Mouse (Mus musculus) C2C12 (cell line): ENCODE data around the gene Pcnx. TPM values are rescaled to one million over a fixed set of nuclear protein-coding genes. Genes with fewer than 3 reads are reported as not detected.

Experiments used
- H3K27me3 ChIP-seq: one replicate; pipeline ENCODE4 v1.6.1; 2011; ENCODE audit not compliant: control insufficient read depth, insufficient read depth, insufficient read length
- H3K36me3 ChIP-seq: one replicate; pipeline ENCODE4 v1.6.1; 2011; ENCODE audit not compliant: control insufficient read depth, insufficient read depth
- H3K4me3 ChIP-seq: one replicate; pipeline ENCODE4 v1.5.1; 2011; ENCODE audit warnings: mild to moderate bottlenecking, control low read depth; ENCODE audit not compliant: poor library complexity, insufficient read depth, severe bottlenecking
- H3K79me2 ChIP-seq: one replicate; pipeline ENCODE4 v1.6.1; 2011; ENCODE audit not compliant: control insufficient read depth, insufficient read depth
- H3K79me3 ChIP-seq: one replicate; pipeline ENCODE4 v1.6.1; 2011; ENCODE audit warnings: low read depth, control low read depth
- H3ac ChIP-seq: one replicate; pipeline ENCODE3; 2011; ENCODE audit warnings: low read depth; ENCODE audit not compliant: control insufficient read depth, insufficient read length
- CEBPB ChIP-seq: IDR thresholded peaks from one replicate; pipeline ENCODE4 v1.6.1; 2011; ENCODE audit warnings: low read depth, mild to moderate bottlenecking, control low read depth, moderate library complexity
- CTCF ChIP-seq: IDR thresholded peaks from one replicate; pipeline ENCODE4 v1.5.1; 2011; ENCODE audit not compliant: control insufficient read depth, insufficient read depth, insufficient read length
- FOSL1 ChIP-seq: IDR thresholded peaks from one replicate; pipeline ENCODE4 v1.8.0; 2011; ENCODE audit warnings: mild to moderate bottlenecking, low read length; ENCODE audit not compliant: poor library complexity, insufficient read depth, severe bottlenecking
- MAX ChIP-seq: IDR thresholded peaks from one replicate; pipeline ENCODE4 v1.6.1; 2011; ENCODE audit warnings: mild to moderate bottlenecking, control low read depth
- MYOD1 ChIP-seq: IDR thresholded peaks from one replicate; pipeline ENCODE4 v1.6.1; 2011; ENCODE audit warnings: low read depth; ENCODE audit not compliant: control insufficient read depth, insufficient read length
- MYOG ChIP-seq: IDR thresholded peaks from one replicate; pipeline ENCODE4 v1.6.1; 2011; ENCODE audit not compliant: control insufficient read depth, insufficient read length; ENCODE audit errors: extremely low read depth
- USF1 ChIP-seq: IDR thresholded peaks from one replicate; pipeline ENCODE4 v1.6.1; 2011; ENCODE audit warnings: low read depth, mild to moderate bottlenecking, control low read depth, moderate library complexity
- polyA plus RNA-seq: library from polyadenylated mRNA; unstranded; fragments of >200 nt; fragmentation: generic; extraction: Trizol; gene quantifications from one replicate; pipeline ENCODE4 v1.2.1, GENCODE M21; 2012; ENCODE audit warnings: missing spikeins

The Pcnx gene
- polyA plus RNA-seq, 1 experiment, result 9.1 TPM

GRCm38 (mm10) chr12:81958351-81958750 is 98.5 kb downstream of the Pcnx start:
- no peaks in the 10 kb centered on the region for H3K27me3 ChIP-seq
- no peak overlapping the region for H3K4me3 ChIP-seq
- H3ac ChIP-seq, result no peak overlapping the region
- H3K36me3 ChIP-seq, result no peaks in the 10 kb centered on the region
- no peak for TF ChIP-seq CEBPB
- no peak for TF ChIP-seq USF1
- TF ChIP-seq FOSL1, result no peak
- TF ChIP-seq MYOD1, result no peak
- no peak for TF ChIP-seq CTCF
- no peak for TF ChIP-seq MYOG
- no peak for TF ChIP-seq MAX
- H3K79me3 ChIP-seq, result no peaks in the 10 kb centered on the region
- no peaks in the 10 kb centered on the region for H3K79me2 ChIP-seq

GRCm38 (mm10) chr12:81965416-81965815 is 105.6 kb downstream of the Pcnx start:
- TF ChIP-seq MAX (no peak), MYOG (no peak), FOSL1 (no peak), CEBPB (no peak)
- Histone ChIP-seq H3K79me2 (no peaks in the 10 kb centered on the region), H3K27me3 (no peaks in the 10 kb centered on the region), H3K79me3 (no peaks in the 10 kb centered on the region), H3K36me3 (no peaks in the 10 kb centered on the region), H3ac (no peak overlapping the region), H3K4me3 (no peak overlapping the region)

- no peaks in the 10 kb centered on the region for H3K36me3 ChIP-seq
- no peaks in the 10 kb centered on the region for H3K79me3 ChIP-seq
- H3K27me3 ChIP-seq, result no peaks in the 10 kb centered on the region
- no peaks in the 10 kb centered on the region for H3K79me2 ChIP-seq
- no peak overlapping the region for H3K4me3 ChIP-seq
- TF ChIP-seq MYOD1, result peak; percentile 23
- no peak for TF ChIP-seq CTCF
- no peak overlapping the region for H3ac ChIP-seq
These were observed 111.4 kb downstream of the Pcnx start for GRCm38 (mm10) chr12:81971042-81971883.

GRCm38 (mm10) chr12:81971884-81972362 is 112.1 kb downstream of the Pcnx start:
- no peak for TF ChIP-seq USF1
- TF ChIP-seq CTCF, result no peak
- no peak for TF ChIP-seq MAX
- TF ChIP-seq FOSL1, result no peak
- TF ChIP-seq MYOD1, result no peak
- Histone ChIP-seq H3ac (no peak overlapping the region), H3K79me3 (no peaks in the 10 kb centered on the region), H3K27me3 (no peaks in the 10 kb centered on the region), H3K4me3 (no peak overlapping the region), H3K36me3 (no peaks in the 10 kb centered on the region), H3K79me2 (no peaks in the 10 kb centered on the region)

GRCm38 (mm10) chr12:81974806-81975205 is 115.0 kb downstream of the Pcnx start:
- TF ChIP-seq MYOD1 (no peak), CTCF (no peak), MYOG (no peak), FOSL1 (no peak), USF1 (no peak), MAX (no peak), CEBPB (no peak)
- H3K36me3 ChIP-seq, result no peaks in the 10 kb centered on the region
- H3ac ChIP-seq, result no peak overlapping the region
- no peaks in the 10 kb centered on the region for H3K79me2 ChIP-seq
- no peaks in the 10 kb centered on the region for H3K27me3 ChIP-seq
- no peak overlapping the region for H3K4me3 ChIP-seq
- no peaks in the 10 kb centered on the region for H3K79me3 ChIP-seq

GRCm38 (mm10) chr12:81977346-81977745 is 117.5 kb downstream of the Pcnx start:
- H3K79me2 ChIP-seq, result no peaks in the 10 kb centered on the region
- H3ac ChIP-seq, result no peak overlapping the region
- H3K27me3 ChIP-seq, result no peaks in the 10 kb centered on the region
- H3K36me3 ChIP-seq, result peaks cover 11% of the 10 kb centered on the region
- no peaks in the 10 kb centered on the region for H3K79me3 ChIP-seq
- TF ChIP-seq MAX (no peak), USF1 (no peak)
- no peak overlapping the region for H3K4me3 ChIP-seq
